Mouse (Mus musculus) spleen, embryonic (tissue): ENCODE data around the gene Suco.

ENCODE experiments used
- CTCF ChIA-PET: fragments of 350-600 bp; sonication (Branson Sonifier 250); formaldehyde crosslinking; loops from one replicate; lab custom pipeline; 2022; lab: Charles Lee

Gene Suco

DNA sequence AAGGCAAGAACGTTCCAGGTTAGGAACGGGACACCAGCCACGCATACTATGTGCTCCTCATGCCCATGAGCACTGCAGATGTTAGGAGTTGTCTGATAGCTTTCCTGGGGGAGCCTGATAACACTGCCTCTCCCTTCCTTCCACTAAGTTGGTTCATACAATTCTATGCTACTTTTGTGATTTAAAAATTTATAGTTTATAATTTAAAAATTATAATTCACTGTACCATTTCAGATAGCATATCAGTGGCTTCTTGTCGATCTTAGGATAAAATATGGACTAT is 83.9 kb downstream of the Suco start:
- CTCF ChIA-PET, result no interaction called here

GRCm38 (mm10) chr1:161791854-161792686 is 84.4 kb downstream of the Suco start:
- CTCF ChIA-PET, result no interaction called here

DNA sequence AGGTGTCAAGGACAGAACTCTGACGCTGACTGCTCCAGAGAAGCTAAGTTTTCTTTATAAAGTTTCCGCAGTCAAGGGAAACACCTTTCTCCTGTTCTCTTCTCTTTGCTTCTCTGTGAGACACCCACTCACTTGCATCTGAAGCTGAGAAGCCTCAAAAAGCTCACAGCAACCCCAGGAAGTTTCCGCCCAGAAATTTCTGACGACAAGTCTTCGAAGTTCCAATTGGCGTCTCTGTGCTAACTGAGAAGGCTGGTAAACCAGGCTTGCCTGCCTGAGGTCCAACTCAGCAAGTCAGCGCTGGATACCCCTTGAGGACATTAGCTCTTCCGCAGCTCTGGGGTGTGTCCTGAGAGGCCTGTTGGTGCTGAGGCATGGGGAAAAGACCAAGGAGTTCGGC is 88.1 kb downstream of the Suco start, which contains the start of gene Fasl:
Gene Fasl, minus strand, starts transcription at position 157 of the 400 bp plus-strand sequence.
- CTCF ChIA-PET, result interaction anchor here (1.4 kb wide), 1 partner anchor 21 kb away, joined by 3 read pairs; no protein-coding TSS in a partner anchor

DNA sequence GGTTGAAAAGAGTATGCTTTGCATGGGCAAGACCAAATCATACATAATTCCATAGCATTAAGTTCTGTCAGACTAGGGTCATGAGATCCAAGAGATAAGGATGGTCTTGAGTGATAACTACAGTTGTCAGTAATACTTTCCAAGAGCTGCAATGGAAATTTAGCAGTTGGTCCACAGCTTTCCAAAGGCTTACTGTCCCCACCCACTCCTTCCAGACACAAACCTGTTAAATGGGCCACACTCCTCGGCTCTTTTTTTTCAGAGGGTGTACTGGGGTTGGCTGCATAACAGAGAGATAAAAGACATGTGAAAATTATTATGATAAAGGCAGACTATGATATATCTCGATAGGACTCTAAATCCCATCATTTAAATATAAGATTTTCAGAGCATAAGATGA is 93.8 kb downstream of the Suco start:
- CTCF ChIA-PET, result no interaction called here

GRCm38 (mm10) chr1:161781594-161781993 is 94.9 kb downstream of the Suco start:
- CTCF ChIA-PET, result no interaction called here

DNA sequence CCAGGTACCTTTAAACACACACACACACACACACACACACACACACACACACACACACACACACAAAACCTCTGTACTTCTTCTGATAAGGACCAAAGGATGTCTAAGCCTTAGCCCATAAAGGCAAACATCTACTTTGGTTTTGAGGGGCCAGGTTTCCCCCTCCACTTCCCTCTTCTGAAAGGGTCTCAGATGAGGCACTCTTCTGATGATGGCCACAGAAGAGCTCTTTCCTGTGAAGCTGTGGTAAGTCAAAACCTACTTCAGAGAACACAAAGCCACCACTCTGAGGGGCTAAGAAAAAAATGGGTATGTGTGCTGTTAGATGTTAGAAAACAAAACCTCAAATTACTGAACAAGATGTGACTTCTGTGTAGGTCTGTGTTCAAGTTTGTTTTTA is 97.4 kb downstream of the Suco start:
- CTCF ChIA-PET, result no interaction called here

- CTCF ChIA-PET, result interaction anchor here (0.6 kb wide), 1 partner anchor 203 kb away, joined by 10 read pairs; no protein-coding TSS in a partner anchor
Observed at GRCm38 (mm10) chr1:161775151-161775550, 101.3 kb downstream of the Suco start.

- CTCF ChIA-PET, result no interaction called here
Observed at GRCm38 (mm10) chr1:161771293-161771692, 105.2 kb downstream of the Suco start.

DNA sequence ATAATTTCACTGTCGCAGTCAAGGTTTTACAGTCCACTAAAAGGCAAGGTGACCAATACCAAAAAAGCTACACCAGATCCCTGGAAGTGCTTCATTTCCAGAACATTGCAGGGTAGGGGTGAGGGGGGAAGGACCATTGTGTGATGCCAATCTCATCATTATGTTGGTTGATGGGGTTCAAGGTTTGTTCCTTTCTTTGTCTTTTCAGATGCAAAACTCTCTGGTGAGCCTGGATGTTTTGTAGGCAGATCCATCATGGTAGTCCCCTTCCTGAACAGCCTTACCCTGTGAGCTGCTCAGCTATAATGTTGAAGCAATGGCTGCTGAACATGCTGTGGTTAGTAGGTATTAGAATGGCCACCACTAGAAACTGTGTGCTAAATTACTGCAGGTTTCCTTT is 107.2 kb downstream of the Suco start:
- CTCF ChIA-PET, result no interaction called here

GRCm38 (mm10) chr1:161767101-161767524 is 109.4 kb downstream of the Suco start:
- CTCF ChIA-PET, result interaction anchor here (0.6 to 1.1 kb wide), 6 partner anchors 21 to 780 kb away, joined by 3 to 17 read pairs (median 7); partner anchors contain the start of gene Fasl

- CTCF ChIA-PET, result interaction anchor here (0.6 to 1.1 kb wide), 6 partner anchors 22 to 781 kb away, joined by 3 to 17 read pairs (median 7); partner anchors contain the start of gene Fasl
Observed at GRCm38 (mm10) chr1:161766656-161767055, 109.8 kb downstream of the Suco start.
